Mouse (Mus musculus) gastrocnemius, adult 18-20 months (tissue): ENCODE data around the gene Usp17lc. TPM values are rescaled to one million over a fixed set of nuclear protein-coding genes. Genes with fewer than 3 reads are reported as not detected.
"Not testable (repeated sequence)": the region's sequence is repeated elsewhere in the genome, so short reads cannot be mapped to it uniquely, and the experiment has no call there.

Source experiments
- DNase-seq: peaks from one replicate; pipeline ENCODE4 v3.0.0; 2021; ENCODE audit warnings: low spot score
- long read RNA-seq, 2 experiments: library from polyadenylated mRNA; stranded (forward); transcript quantifications; one replicate each; pipeline ENCODE4 v2.0.0; 2021
- microRNA-seq: library from miRNA; unstranded; fragments of <30 nt; microRNA quantifications from one replicate; pipeline ENCODE4 v1.2.0, GENCODE M21; 2021
- total RNA-seq, 2 experiments: library from RNA; stranded (reverse); gene quantifications; 2 replicates each; pipeline ENCODE4 v1.2.3; 2021

Usp17lc gene
- total RNA-seq: not detected
- long read RNA-seq, experiment 1: 0 reads
- long read RNA-seq, experiment 2: 0 reads

DNA sequence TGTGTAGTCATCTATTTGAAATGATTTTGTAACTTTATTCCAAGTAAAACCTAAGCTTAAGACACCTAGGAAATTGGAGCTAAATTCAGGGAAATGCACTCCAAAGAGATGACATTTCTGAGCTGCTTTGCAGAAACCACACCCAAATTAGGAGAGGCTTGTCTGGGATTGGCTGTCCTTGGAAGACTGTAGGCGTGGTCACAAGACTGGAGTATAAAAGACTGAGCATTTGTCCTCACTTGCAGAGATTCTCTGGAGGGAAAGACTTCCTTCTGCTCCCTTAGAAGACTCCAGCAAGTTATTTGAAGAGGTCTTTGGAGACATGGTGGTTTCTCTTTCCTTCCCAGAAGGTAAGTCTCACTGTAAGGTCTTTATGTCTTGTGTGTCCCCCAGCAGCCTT lies at the start of gene Usp17lc:
Gene Usp17lc, plus strand, starts transcription at position 301 of the 400 bp plus-strand sequence.
- DNase-seq: not testable (repeated sequence)

GRCm38 (mm10) chr7:103386077-103386476 lies 28.8 kb upstream of the Usp17lc start, which contains the start of gene Olfr603:
Gene Olfr603, minus strand, starts transcription at chr7:103386177.
- no peak for DNase-seq

DNA sequence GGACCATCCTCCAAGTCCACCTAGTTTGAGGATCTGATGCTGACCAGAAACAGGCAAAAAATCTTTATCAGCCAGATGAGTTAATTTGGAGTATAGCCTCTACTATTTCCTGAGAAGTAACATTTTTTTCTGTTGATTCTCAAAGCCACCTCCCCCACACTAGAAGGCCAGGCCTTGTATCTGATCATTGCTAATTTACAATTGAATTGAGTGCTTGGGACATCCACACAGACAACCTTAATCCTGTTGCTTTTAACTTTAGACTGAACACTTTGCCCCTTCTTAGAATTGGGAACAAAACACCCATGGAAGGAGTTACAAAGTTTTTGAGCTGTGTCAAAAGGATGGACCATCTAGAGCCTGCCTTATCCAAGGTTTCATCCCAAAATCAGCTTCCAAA lies 17.1 kb upstream of the Usp17lc start:
- DNase-seq: no peak

DNA sequence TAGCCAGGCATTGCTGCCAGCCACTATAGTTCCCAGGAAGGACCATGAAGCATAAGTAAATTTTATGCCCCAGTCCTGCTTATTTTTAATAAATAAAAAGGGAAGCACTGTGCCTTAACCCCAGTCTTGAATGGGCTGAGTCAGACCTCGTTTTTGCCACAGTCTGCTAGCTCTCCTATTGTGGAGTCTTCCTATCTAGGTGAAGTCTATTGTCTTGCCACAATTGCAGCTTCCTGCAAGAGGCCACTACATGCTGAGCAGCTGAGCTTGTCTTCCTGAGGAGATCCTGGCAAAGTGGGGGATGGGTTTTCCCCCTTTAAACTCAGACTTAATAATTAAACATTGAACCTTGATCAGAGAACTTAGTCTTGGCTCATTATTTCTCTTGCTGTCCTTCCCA lies 15.9 kb upstream of the Usp17lc start:
- DNase-seq: no peak

- not testable (repeated sequence) for DNase-seq
These were observed 8.3 kb upstream of the Usp17lc start for GRCm38 (mm10) chr7:103406521-103407055.

- no peak for DNase-seq
These were observed 30.5 kb downstream of the Usp17lc start, which contains the start of gene Olfr605 for GRCm38 (mm10) chr7:103445339-103445738. Gene Olfr605, minus strand, starts transcription at chr7:103445439.

- DNase-seq: no peak
These were observed 33.9 kb downstream of the Usp17lc start, which contains the start of gene Olfr606 for GRCm38 (mm10) chr7:103448746-103449145. Gene Olfr606, plus strand, starts transcription at chr7:103449046.

DNA sequence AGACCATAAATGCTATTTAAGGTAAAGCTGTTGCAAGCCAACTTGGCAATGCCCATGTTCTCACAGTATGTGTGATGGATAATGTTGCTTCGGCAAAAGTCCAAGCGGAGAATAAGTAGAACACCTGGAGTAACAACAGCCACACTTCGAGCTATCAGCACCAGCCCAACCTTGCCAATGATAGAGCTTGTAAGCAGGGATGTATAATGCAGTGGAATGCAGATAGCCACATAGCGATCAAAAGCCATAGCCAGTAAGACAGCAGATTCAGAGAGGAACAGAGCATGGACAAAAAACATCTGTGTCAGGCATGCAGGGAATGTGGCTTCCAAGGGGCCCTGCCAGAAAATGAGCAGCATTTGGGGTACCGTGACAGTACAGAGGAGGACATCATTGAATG lies 45.7 kb downstream of the Usp17lc start:
- no peak for DNase-seq

Small RNAs within 50 kb of the gene (microRNA-seq; reads per million reads assigned to microRNA genes)
- not detected for gene Gm25774

Other genes with a start within 250 kb of the Usp17lc start
- gene Olfr591, start 236.7 kb upstream of the Usp17lc start, total RNA-seq: not detected
- gene Olfr592, start 230.3 kb upstream of the Usp17lc start, total RNA-seq: not detected
- gene Olfr593, start 203.2 kb upstream of the Usp17lc start, total RNA-seq: not detected
- not detected for gene Olfr594, start 198.1 kb upstream of the Usp17lc start, total RNA-seq
- gene Usp17ld, start 162.6 kb upstream of the Usp17lc start, total RNA-seq: not detected
- gene Olfr596, start 109.4 kb upstream of the Usp17lc start, total RNA-seq: not detected
- gene Olfr597, start 98.8 kb upstream of the Usp17lc start, total RNA-seq: not detected
- gene Olfr598, start 91.5 kb upstream of the Usp17lc start, total RNA-seq: not detected
- gene Olfr599, start 79.2 kb upstream of the Usp17lc start, total RNA-seq: not detected
- gene Olfr600, start 65.4 kb upstream of the Usp17lc start, total RNA-seq: not detected
- not detected for gene Olfr601, start 52.4 kb upstream of the Usp17lc start, total RNA-seq
- gene Olfr603, start 28.9 kb upstream of the Usp17lc start, total RNA-seq: not detected
- gene Olfr605, start 30.4 kb downstream of the Usp17lc start, total RNA-seq: not detected
- not detected for gene Olfr606, start 34.0 kb downstream of the Usp17lc start, total RNA-seq
- gene Olfr607, start 49.1 kb downstream of the Usp17lc start, total RNA-seq: not detected
- gene Olfr608, start 54.8 kb downstream of the Usp17lc start, total RNA-seq: not detected
- gene Olfr609, start 83.0 kb downstream of the Usp17lc start, total RNA-seq: not detected
- gene Olfr610, start 97.0 kb downstream of the Usp17lc start, total RNA-seq: not detected
- gene Olfr611, start 105.8 kb downstream of the Usp17lc start, total RNA-seq: not detected
- not detected for gene Olfr612, start 127.6 kb downstream of the Usp17lc start, total RNA-seq
- not detected for gene Olfr613, start 133.0 kb downstream of the Usp17lc start, total RNA-seq
- gene Olfr615, start 141.0 kb downstream of the Usp17lc start, total RNA-seq: not detected
- gene Olfr616, start 154.1 kb downstream of the Usp17lc start, total RNA-seq: not detected
- not detected for gene Olfr617, start 158.0 kb downstream of the Usp17lc start, total RNA-seq
- gene Olfr618, start 175.0 kb downstream of the Usp17lc start, total RNA-seq: not detected
- gene Olfr619, start 185.5 kb downstream of the Usp17lc start, total RNA-seq: not detected
- not detected for gene Olfr620, start 197.5 kb downstream of the Usp17lc start, total RNA-seq
- not detected for gene Olfr622, start 227.6 kb downstream of the Usp17lc start, total RNA-seq
- gene Olfr623, start 248.6 kb downstream of the Usp17lc start, total RNA-seq: not detected